Mouse (Mus musculus): Measurements from ENCODE around the gene I830077J02Rik. TPM values are rescaled to one million over a fixed set of nuclear protein-coding genes. Genes with fewer than 3 reads are reported as not detected.
"Not testable (repeated sequence)": the region's sequence is repeated elsewhere in the genome, so short reads cannot be mapped to it uniquely, and the experiment has no call there.

I830077J02Rik gene
- polyA plus RNA-seq, 2 experiments from 2014 or later = 0.46 TPM; not detected in 1

- ATAC-seq = no peak
These were observed 14.7 kb downstream of the I830077J02Rik start for GRCm38 (mm10) chr3:105917656-105918354.

- ATAC-seq = not testable (repeated sequence)
These were observed 16.0 kb downstream of the I830077J02Rik start for GRCm38 (mm10) chr3:105916455-105916854.

GRCm38 (mm10) chr3:105915281-105915680, 17.2 kb downstream of the I830077J02Rik start:
- ATAC-seq = no peak

- no peak for ATAC-seq
These were observed 18.4 kb downstream of the I830077J02Rik start for GRCm38 (mm10) chr3:105913839-105914681.

GRCm38 (mm10) chr3:105912097-105912880, 20.2 kb downstream of the I830077J02Rik start:
- no peak for ATAC-seq

- peak; percentile 99 for ATAC-seq
These were observed 21.8 kb downstream of the I830077J02Rik start for GRCm38 (mm10) chr3:105910519-105911190.

GRCm38 (mm10) chr3:105908976-105909375, 23.5 kb downstream of the I830077J02Rik start:
- no peak for ATAC-seq

GRCm38 (mm10) chr3:105907956-105908655, 24.4 kb downstream of the I830077J02Rik start:
- ATAC-seq = no peak

- no peak for ATAC-seq
These were observed 27.7 kb downstream of the I830077J02Rik start for GRCm38 (mm10) chr3:105904721-105905120.

- ATAC-seq = no peak
These were observed 28.3 kb downstream of the I830077J02Rik start for GRCm38 (mm10) chr3:105904213-105904612.

GRCm38 (mm10) chr3:105901468-105901867, 31.0 kb downstream of the I830077J02Rik start:
- ATAC-seq = no peak

GRCm38 (mm10) chr3:105900716-105901115, 31.7 kb downstream of the I830077J02Rik start:
- peak; percentile 83 for ATAC-seq

GRCm38 (mm10) chr3:105900266-105900665, 32.2 kb downstream of the I830077J02Rik start:
- no peak for ATAC-seq

GRCm38 (mm10) chr3:105899394-105900147, 32.9 kb downstream of the I830077J02Rik start:
- peak; percentile 29 for ATAC-seq

- no peak for ATAC-seq
These were observed 33.6 kb downstream of the I830077J02Rik start for GRCm38 (mm10) chr3:105898861-105899260.

- ATAC-seq = no peak
These were observed 34.1 kb downstream of the I830077J02Rik start for GRCm38 (mm10) chr3:105898325-105898724.

- no peak for ATAC-seq
These were observed 35.7 kb downstream of the I830077J02Rik start for GRCm38 (mm10) chr3:105896811-105897210.

GRCm38 (mm10) chr3:105894601-105895592, 37.6 kb downstream of the I830077J02Rik start:
- peak; percentile 35 for ATAC-seq

GRCm38 (mm10) chr3:105893941-105894391, 38.5 kb downstream of the I830077J02Rik start:
- no peak for ATAC-seq

All from activated CD4-positive, CD25-positive, alpha-beta regulatory T cell, adult 4 months (primary cell).